Mouse (Mus musculus) forebrain, embryonic 11.5 days (tissue): ENCODE data around the gene Susd3. TPM values are rescaled to one million over a fixed set of nuclear protein-coding genes. Genes with fewer than 3 reads are reported as not detected.

ENCODE experiments used
- ATAC-seq: fragments of 200-750 bp; cut with Nextera tagmentation; replicated peaks from 2 replicates; pipeline ENCODE4 v1.8.0; 2017; ENCODE audit warnings: moderate TSS enrichment; ENCODE audit not compliant: low FRiP score
- DNase-seq: peaks from one replicate; pipeline ENCODE4 v3.0.0-alpha.2; 2017; ENCODE audit warnings: low spot score
- H3K27ac ChIP-seq: fragments of 300-500 bp; sonication (generic); 2 replicates; pipeline ENCODE4 v1.5.1; 2014; ENCODE audit warnings: low read depth, low read length
- H3K27me3 ChIP-seq: fragments of 300-500 bp; sonication (generic); 2 replicates; pipeline ENCODE4 v1.6.1; 2014; ENCODE audit warnings: mild to moderate bottlenecking, low read length, mixed read lengths; ENCODE audit not compliant: control insufficient read depth, insufficient read depth
- H3K36me3 ChIP-seq: fragments of 300-500 bp; sonication (generic); 2 replicates; pipeline ENCODE4 v1.6.1; 2014; ENCODE audit warnings: mild to moderate bottlenecking, low read length, moderate library complexity, mixed read lengths; ENCODE audit not compliant: control insufficient read depth, insufficient read depth
- H3K4me1 ChIP-seq: fragments of 300-500 bp; sonication (generic); replicated peaks from 2 replicates; pipeline ENCODE4 v1.6.1; 2014; ENCODE audit warnings: low read length, mixed read lengths; ENCODE audit not compliant: control insufficient read depth, insufficient read depth
- H3K4me2 ChIP-seq: fragments of 300-500 bp; sonication (generic); 2 replicates; pipeline ENCODE4 v1.6.1; 2014; ENCODE audit warnings: low read depth, mild to moderate bottlenecking, low read length, moderate library complexity, mixed read lengths; ENCODE audit not compliant: severe bottlenecking
- H3K4me3 ChIP-seq: fragments of 300-500 bp; sonication (generic); 2 replicates; pipeline ENCODE4 v1.5.1; 2014; ENCODE audit warnings: low read depth, low read length
- H3K9ac ChIP-seq: fragments of 300-500 bp; sonication (generic); 2 replicates; pipeline ENCODE4 v1.6.1; 2014; ENCODE audit warnings: low read length
- H3K9me3 ChIP-seq: fragments of 300-500 bp; sonication (generic); 2 replicates; pipeline ENCODE4 v1.6.1; 2016; ENCODE audit warnings: low read length, mixed read lengths; ENCODE audit not compliant: control insufficient read depth
- WGBS: fragments of 180-500 bp; shearing (Covaris S2); extraction: QIAGEN DNeasy Blood & Tissue Kit; methylation state at CpG from one replicate; pipeline ENCODE4 v1.1.7; 2014; 5-methylcytosine and 5-hydroxymethylcytosine counted together
- polyA plus RNA-seq: library from polyadenylated mRNA; unstranded; fragments of >200 nt; fragmentation: Nextera tagmentation; extraction: Ambion mirVana; gene quantifications from 2 replicates; pipeline ENCODE4 v1.2.1, GENCODE M21; 2014

Gene Susd3
- polyA plus RNA-seq, 1 experiment from 2014 or later, result 1.4 TPM

DNA sequence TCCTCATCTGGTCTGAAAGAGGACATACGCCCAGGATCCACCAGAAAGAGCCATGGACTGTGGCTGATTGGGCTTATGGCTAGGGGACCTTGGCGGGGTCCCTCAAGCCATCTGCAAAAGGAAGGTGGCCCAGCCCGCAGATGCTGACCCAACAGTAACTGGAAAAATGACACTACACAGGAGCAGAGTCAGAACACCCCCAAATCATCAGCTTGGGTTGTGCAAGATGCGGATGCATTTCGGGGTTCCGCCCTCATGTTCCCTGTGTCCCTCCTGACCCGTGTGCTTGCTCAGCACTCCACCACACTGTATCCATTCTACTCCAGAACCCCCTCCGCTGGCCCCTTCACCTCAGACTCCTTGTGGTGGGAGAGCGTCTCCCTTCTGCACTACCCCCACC lies 49.8 kb downstream of the Susd3 start:
- H3K4me1 ChIP-seq, result no peaks in the 10 kb centered on the region
- H3K27me3 ChIP-seq, result no peaks in the 10 kb centered on the region
- 92% methylated on average over 9 of the region's 9 CpGs for WGBS

GRCm38 (mm10) chr13:49196766-49197165 lies 51.7 kb downstream of the Susd3 start:
- no peak overlapping the region for H3K9ac ChIP-seq
- ATAC-seq (no peak), DNase-seq (no peak)
- WGBS, result 91% methylated on average over 6 of the region's 6 CpGs
- no peaks in the 10 kb centered on the region for H3K36me3 ChIP-seq
- H3K4me3 ChIP-seq, result no peak overlapping the region
- no peak overlapping the region for H3K27ac ChIP-seq
- no peaks in the 10 kb centered on the region for H3K27me3 ChIP-seq
- no peak overlapping the region for H3K4me2 ChIP-seq
- no peaks in the 10 kb centered on the region for H3K9me3 ChIP-seq
- H3K4me1 ChIP-seq, result no peaks in the 10 kb centered on the region

More for the DNA sequence above, 49.8 kb downstream of the Susd3 start:
- Histone ChIP-seq H3K36me3 (no peaks in the 10 kb centered on the region), H3K27ac (no peak overlapping the region), H3K4me3 (no peak overlapping the region), H3K9me3 (no peaks in the 10 kb centered on the region), H3K9ac (no peak overlapping the region), H3K4me2 (no peak overlapping the region)
- no peak for ATAC-seq
- no peak for DNase-seq

DNA sequence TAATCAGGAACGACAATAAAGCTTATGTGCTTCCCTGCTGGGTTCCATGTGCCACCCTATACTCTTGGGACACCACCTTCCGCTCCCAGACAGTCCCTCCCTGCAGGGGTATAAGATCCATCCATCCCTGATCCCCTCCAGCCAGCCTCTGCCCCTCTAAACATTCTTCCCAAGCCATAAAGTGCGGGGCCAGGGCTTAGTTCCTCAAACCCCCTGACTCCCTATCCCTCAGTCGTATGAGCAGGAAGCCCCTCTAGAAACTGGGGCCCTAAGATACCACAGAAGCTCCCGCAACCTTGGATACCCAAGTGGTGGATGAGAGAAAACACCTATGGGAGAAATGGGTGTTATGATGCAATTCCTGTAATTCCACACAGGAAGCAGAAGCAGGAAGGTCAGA lies 52.3 kb downstream of the Susd3 start:
- Histone ChIP-seq H3K36me3 (no peaks in the 10 kb centered on the region), H3K9ac (no peak overlapping the region), H3K27ac (no peak overlapping the region), H3K9me3 (no peaks in the 10 kb centered on the region), H3K4me2 (no peak overlapping the region), H3K4me3 (no peak overlapping the region), H3K27me3 (no peaks in the 10 kb centered on the region), H3K4me1 (no peaks in the 10 kb centered on the region)
- DNase-seq, result no peak
- 82% methylated on average over 5 of the region's 5 CpGs for WGBS
- no peak for ATAC-seq

- Histone ChIP-seq H3K4me3 (no peak overlapping the region), H3K36me3 (no peaks in the 10 kb centered on the region), H3K9me3 (no peaks in the 10 kb centered on the region), H3K4me1 (no peaks in the 10 kb centered on the region), H3K9ac (no peak overlapping the region), H3K4me2 (no peak overlapping the region), H3K27ac (no peak overlapping the region), H3K27me3 (no peaks in the 10 kb centered on the region)
- ATAC-seq (no peak), DNase-seq (no peak)
- 92% methylated on average over 7 of the region's 7 CpGs for WGBS
Measured at GRCm38 (mm10) chr13:49195651-49196050, 52.9 kb downstream of the Susd3 start.

DNA sequence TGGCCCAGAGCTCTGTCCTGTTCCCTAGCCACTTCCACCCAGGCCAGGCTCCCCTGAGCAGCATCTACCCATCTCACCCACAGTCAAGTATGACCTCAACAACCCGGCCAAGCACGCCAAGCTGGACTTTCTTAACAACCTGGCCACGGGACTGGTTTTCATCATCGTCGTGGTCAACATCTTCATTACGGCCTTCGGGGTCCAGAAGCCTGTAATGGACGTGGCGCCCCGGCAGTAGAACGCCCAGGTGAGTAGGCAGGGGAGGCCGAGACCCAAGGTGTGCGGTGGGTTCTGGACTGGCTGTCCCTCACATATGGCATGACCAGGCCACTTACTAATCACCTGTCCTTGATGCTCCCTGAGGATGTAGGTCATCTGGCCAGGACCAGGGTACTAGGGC lies 53.7 kb downstream of the Susd3 start:
- ATAC-seq, result no peak
- H3K9me3 ChIP-seq, result no peaks in the 10 kb centered on the region
- H3K27me3 ChIP-seq, result no peaks in the 10 kb centered on the region
- no peaks in the 10 kb centered on the region for H3K36me3 ChIP-seq
- no peaks in the 10 kb centered on the region for H3K4me1 ChIP-seq
- no peak overlapping the region for H3K4me3 ChIP-seq
- H3K27ac ChIP-seq, result no peak overlapping the region
- no peak overlapping the region for H3K9ac ChIP-seq
- 96% methylated on average over 13 of the region's 13 CpGs for WGBS
- DNase-seq, result no peak
- no peak overlapping the region for H3K4me2 ChIP-seq

DNA sequence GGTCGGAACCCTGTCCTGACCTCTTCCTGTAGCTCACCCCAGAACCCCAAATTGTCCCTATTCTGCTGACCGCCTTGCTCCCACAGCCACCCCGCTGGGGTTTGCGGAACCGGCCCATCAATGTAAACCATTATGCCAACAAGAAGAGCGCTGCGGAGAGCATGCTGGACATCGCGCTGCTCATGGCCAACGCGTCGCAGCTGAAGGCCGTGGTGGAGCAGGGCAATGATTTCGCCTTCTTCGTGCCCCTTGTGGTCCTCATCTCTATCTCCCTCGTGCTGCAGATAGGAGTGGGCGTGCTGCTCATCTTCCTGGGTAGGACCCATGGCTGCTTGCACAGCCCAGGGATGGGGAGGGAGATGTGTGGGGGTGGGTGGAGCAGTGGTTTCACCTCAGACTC lies 54.9 kb downstream of the Susd3 start:
- DNase-seq, result no peak
- Histone ChIP-seq H3K27me3 (no peaks in the 10 kb centered on the region), H3K4me2 (no peak overlapping the region), H3K27ac (no peak overlapping the region), H3K4me3 (no peak overlapping the region), H3K9me3 (no peaks in the 10 kb centered on the region), H3K4me1 (no peaks in the 10 kb centered on the region), H3K36me3 (no peaks in the 10 kb centered on the region), H3K9ac (no peak overlapping the region)
- no peak for ATAC-seq
- WGBS, result 97% methylated on average over 17 of the region's 17 CpGs

DNA sequence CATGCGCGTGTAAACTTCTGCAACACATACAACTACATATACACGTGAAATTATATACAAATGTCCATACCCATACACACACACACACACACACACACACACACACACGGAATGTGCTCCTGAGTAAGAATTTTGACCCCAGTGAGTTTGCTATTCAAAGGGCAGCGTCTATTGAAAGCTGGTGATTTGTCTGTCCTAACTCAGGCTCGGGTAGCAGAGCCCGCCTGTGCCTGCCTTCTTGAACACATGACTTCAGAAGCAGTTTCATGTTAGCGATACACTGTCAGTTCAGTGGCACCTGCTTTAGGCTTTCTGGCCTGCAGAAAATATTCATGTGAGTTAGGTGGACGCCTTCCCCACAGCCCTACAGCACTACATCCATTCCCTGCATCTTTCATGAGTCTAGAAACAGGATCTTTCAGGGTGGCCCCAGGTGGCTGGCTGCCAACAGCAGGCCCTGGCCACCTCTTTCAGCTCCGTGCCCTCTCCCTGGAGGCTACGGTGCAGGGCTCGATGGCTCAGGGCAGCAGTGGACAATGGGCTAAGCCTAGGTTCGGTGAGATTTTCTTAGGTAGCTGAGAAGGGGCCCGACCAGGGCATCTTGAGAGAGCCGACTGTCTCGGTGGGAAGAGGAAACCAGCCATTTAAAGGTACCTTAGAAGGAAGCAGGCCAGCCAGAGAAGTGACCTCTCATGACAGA lies 56.2 kb downstream of the Susd3 start:
- Histone ChIP-seq H3K27ac (no peak overlapping the region), H3K27me3 (no peaks in the 10 kb centered on the region), H3K4me1 (peaks cover 8% of the 10 kb centered on the region), H3K4me3 (no peak overlapping the region), H3K4me2 (no peak overlapping the region), H3K36me3 (no peaks in the 10 kb centered on the region), H3K9ac (no peak overlapping the region), H3K9me3 (no peaks in the 10 kb centered on the region)
- 80% methylated on average over 16 of the region's 16 CpGs for WGBS
- DNase-seq (no peak), ATAC-seq (no peak)

DNA sequence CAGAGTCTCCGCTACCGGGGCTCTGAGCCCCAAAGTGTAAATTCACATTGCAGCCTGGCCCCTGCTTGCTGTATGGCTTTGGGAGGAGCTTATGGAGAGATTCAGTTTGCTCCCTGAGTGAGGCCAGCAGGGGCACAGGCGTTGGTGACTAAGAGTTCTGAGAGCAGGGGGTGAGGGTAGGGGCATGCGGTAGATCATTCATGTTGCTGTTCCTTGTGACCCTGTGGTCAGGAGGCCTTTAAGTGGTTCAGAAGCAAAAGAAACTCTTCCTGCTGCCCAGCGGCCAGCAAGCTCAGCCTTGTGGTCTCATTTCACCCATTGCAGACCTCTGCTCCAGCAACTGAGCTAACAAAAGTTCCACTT lies 56.9 kb downstream of the Susd3 start:
- H3K4me1 ChIP-seq, result peaks cover 11% of the 10 kb centered on the region
- no peaks in the 10 kb centered on the region for H3K36me3 ChIP-seq
- no peak overlapping the region for H3K4me3 ChIP-seq
- no peak overlapping the region for H3K27ac ChIP-seq
- DNase-seq (no peak), ATAC-seq (no peak)
- no peaks in the 10 kb centered on the region for H3K9me3 ChIP-seq
- no peak overlapping the region for H3K9ac ChIP-seq
- H3K4me2 ChIP-seq, result no peak overlapping the region
- no peaks in the 10 kb centered on the region for H3K27me3 ChIP-seq
- WGBS, result 66% methylated on average over 5 of the region's 5 CpGs

DNA sequence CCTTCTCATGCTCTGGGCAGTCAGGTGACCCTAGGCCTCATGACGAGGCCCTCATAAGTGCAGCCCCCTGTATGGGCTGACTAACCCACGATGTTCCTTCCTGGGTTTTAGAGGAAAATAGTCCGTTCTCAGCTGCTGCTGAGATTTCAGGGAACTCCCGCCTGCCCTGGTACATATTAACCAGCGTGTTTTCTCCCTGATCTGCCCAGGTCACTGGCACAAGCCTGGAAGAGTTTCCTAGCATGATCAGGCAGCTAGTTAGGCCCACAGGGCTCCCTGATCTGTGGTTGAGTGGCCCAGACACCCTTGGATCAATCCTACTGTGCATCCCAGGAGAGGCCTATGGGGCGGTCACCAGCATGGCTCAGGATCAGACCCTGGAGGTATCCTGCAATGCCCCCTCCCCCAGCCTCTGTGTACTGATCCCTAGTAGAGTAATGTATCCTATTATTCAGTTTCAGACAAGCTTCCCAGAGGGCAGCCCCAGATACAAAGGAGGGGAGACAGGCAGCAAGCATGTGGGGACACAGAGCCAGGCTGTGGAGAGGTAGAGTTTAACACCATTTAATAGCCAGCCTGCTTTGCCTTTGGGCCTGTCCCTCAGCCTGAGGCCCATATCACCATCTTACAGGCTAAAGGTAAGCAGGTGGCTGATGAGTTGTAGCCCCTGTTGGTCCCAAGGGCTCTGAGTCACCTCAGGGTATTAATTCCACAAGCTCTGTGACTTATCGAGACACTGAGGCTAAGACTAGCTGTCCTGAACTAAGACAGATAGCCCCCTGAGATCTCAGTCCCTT lies 57.4 kb downstream of the Susd3 start:
- Histone ChIP-seq H3K4me1 (peaks cover 11% of the 10 kb centered on the region), H3K27ac (no peak overlapping the region), H3K4me2 (no peak overlapping the region), H3K9ac (no peak overlapping the region), H3K9me3 (no peaks in the 10 kb centered on the region), H3K4me3 (no peak overlapping the region), H3K27me3 (no peaks in the 10 kb centered on the region), H3K36me3 (no peaks in the 10 kb centered on the region)
- no peak for DNase-seq
- no peak for ATAC-seq
- whole genome bisulfite sequencing, result 84% methylated on average over 7 of the region's 7 CpGs
